Comparison of ENCODE assay signal across 11 mouse cellular contexts in the genomic region with DNA sequence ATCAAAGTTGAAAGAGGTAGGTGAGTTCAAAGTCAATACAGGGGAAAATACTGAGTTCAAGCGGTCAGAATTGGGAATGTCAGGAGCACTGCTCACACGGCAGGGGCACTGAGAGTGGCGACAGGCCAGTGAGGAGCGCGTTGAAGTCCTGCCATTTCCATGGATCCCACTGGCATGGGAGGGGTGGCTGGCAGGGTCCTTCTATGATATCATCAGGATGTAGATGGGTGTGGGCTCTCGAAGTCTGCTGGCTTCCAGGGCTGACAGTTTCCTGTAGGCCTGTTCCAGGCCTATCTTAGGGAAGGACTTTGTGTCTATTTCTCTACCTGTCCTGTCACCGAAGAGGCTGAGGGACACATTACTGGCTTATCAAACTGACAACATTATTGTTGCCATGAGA. TPM values are rescaled to one million over a fixed set of nuclear protein-coding genes. Genes with fewer than 3 reads are reported as not detected.
DNase-seq lines count a peak whose midpoint lies in the region; ATAC-seq and TF ChIP-seq lines count a peak whose summit lies in the region.
"Had no signal": no experiment of that assay in that cellular context is flagged by ENCODE, and none has a peak within 500 bp of the region (broad histone marks: within the 10 kb centered on the region; RNA-seq: fewer than 3 reads in every experiment).

No protein-coding gene starts in this region.

- peaks cover 8% of the 10 kb centered on the region for H3K27me3 ChIP-seq in hindbrain, embryonic 13.5 days
- H3K27me3 ChIP-seq in limb, embryonic 14.5 days (ENCODE audit: control insufficient read depth, insufficient read depth, low read length), result no peaks in the 10 kb centered on the region
- peaks cover 9% of the 10 kb centered on the region; the same call in 1 of the 2 replicates for H3K27me3 ChIP-seq in midbrain, embryonic 13.5 days

- H3K9ac ChIP-seq in hindbrain, embryonic 13.5 days, result no peak overlapping the region; the same call in 1 of the 2 replicates
- no peak overlapping the region for H3K9ac ChIP-seq in limb, embryonic 14.5 days (ENCODE audit: low read depth, low read length, severe bottlenecking)
- H3K9ac ChIP-seq in midbrain, embryonic 13.5 days (replicated peaks), result peak overlapping the region; percentile 41; the same call in 1 of the 2 replicates
- H3K9ac ChIP-seq: heart, embryonic 15.5 days had no signal

- H3K4me1 ChIP-seq in hindbrain, embryonic 13.5 days (replicated peaks), result peaks cover 78% of the 10 kb centered on the region
- H3K4me1 ChIP-seq in limb, embryonic 14.5 days (ENCODE audit: control insufficient read depth, insufficient read depth, low read length), result peaks cover 52% of the 10 kb centered on the region
- peaks cover 62% of the 10 kb centered on the region for H3K4me1 ChIP-seq in midbrain, embryonic 13.5 days (replicated peaks)

- peak; percentile 21 to 26 for DNase-seq in kidney, postnatal 36 days
- DNase-seq in kidney, adult 11 months, result no peak
- DNase-seq in limb, embryonic 14.5 days (ENCODE audit: low spot score), result no peak
- DNase-seq in B cell, adult 2 months, result no peak
- no peak for DNase-seq in layer of hippocampus, postnatal 25 days (ENCODE audit: extremely low spot score in 1 of 2, low spot score in 1 of 2)
- DNase-seq in spleen, adult 12 weeks (ENCODE audit: low spot score), result no peak
- DNase-seq: gastrocnemius, postnatal 10 days had no signal

- H3K4me3 ChIP-seq in hindbrain, embryonic 13.5 days, result no peak overlapping the region; the same call in 1 of the 2 replicates
- 0 out of 2 replicates have a peak overlapping the region, but pooled peaks have one; percentile 0 for H3K4me3 ChIP-seq in limb, embryonic 14.5 days (replicated peaks; ENCODE audit: low read length)
- 0 out of 2 replicates have a peak overlapping the region, but pooled peaks have one; percentile 80 for H3K4me3 ChIP-seq in midbrain, embryonic 13.5 days (replicated peaks)
- H3K4me3 ChIP-seq: heart, embryonic 15.5 days had no signal

- TF ChIP-seq POLR2A in limb, embryonic 14.5 days (IDR thresholded peaks at IDR 0.05; ENCODE audit: borderline replicate concordance, extremely low read depth, insufficient read depth, insufficient read length), result no peak

- WGBS in hindbrain, embryonic 13.5 days, result 68% methylated on average over 7 of the region's 7 CpGs
- 67% methylated on average over 7 of the region's 7 CpGs for WGBS in limb, embryonic 14.5 days
- 64% methylated on average over 7 of the region's 7 CpGs for WGBS in midbrain, embryonic 13.5 days

- peak overlapping the region; percentile 13; the same call in 1 of the 2 replicates for H3K27ac ChIP-seq in hindbrain, embryonic 13.5 days
- H3K27ac ChIP-seq in limb, embryonic 14.5 days (replicated peaks; ENCODE audit: low read depth, low read length), result no peak overlapping the region
- H3K27ac ChIP-seq in midbrain, embryonic 13.5 days, result no peak overlapping the region
- H3K27ac ChIP-seq: heart, embryonic 15.5 days had no signal

- 0 out of 2 replicates have a peak, but pooled peaks cover 5% of the 10 kb centered on the region for H3K36me3 ChIP-seq in hindbrain, embryonic 13.5 days
- H3K36me3 ChIP-seq in limb, embryonic 14.5 days (ENCODE audit: control insufficient read depth, insufficient read depth, low read length), result peaks cover 25% of the 10 kb centered on the region
- peaks cover 11% of the 10 kb centered on the region; the same call in 1 of the 2 replicates for H3K36me3 ChIP-seq in midbrain, embryonic 13.5 days
- H3K36me3 ChIP-seq: heart, embryonic 15.5 days had no signal

- H3K9me3 ChIP-seq in hindbrain, embryonic 13.5 days, result no peaks in the 10 kb centered on the region
- no peaks in the 10 kb centered on the region for H3K9me3 ChIP-seq in limb, embryonic 14.5 days (ENCODE audit: control insufficient read depth, low read length)
- no peaks in the 10 kb centered on the region for H3K9me3 ChIP-seq in midbrain, embryonic 13.5 days
- H3K9me3 ChIP-seq: heart, embryonic 15.5 days had no signal

- ATAC-seq in hindbrain, embryonic 13.5 days (ENCODE audit: low FRiP score), result no peak
- ATAC-seq in limb, embryonic 14.5 days (ENCODE audit: low FRiP score, low read depth), result no peak
- ATAC-seq in midbrain, embryonic 13.5 days, result no peak
- ATAC-seq: intestine, postnatal 0 days had no signal

- H3K4me2 ChIP-seq in hindbrain, embryonic 13.5 days, result peak overlapping the region; percentile 98
- H3K4me2 ChIP-seq in limb, embryonic 14.5 days (replicated peaks; ENCODE audit: low read depth, low read length, severe bottlenecking), result peak overlapping the region; percentile 70; the same call in 1 of the 2 replicates
- peak overlapping the region; percentile 99 for H3K4me2 ChIP-seq in midbrain, embryonic 13.5 days (replicated peaks)
- H3K4me2 ChIP-seq: heart, embryonic 15.5 days had no signal

RNA-seq across cellular contexts. Expression of a gene that starts 3.7 kb away (rescaled TPM):
- 53.8 and 76.0 TPM in 2 replicates for polyA plus RNA-seq in hindbrain, embryonic 13.5 days (2015; fragmentation: Nextera tagmentation; extraction: Ambion mirVana)
- polyA plus RNA-seq in limb, embryonic 14.5 days (2012; rRNA removed), result 48.6 and 61.4 TPM in 2 replicates
- 53.9 and 66.4 TPM in 2 replicates for polyA plus RNA-seq in limb, embryonic 14.5 days (2014; fragmentation: Nextera tagmentation; extraction: Ambion mirVana)
- 68.4 and 79.8 TPM in 2 replicates for polyA plus RNA-seq in midbrain, embryonic 13.5 days (2015; fragmentation: Nextera tagmentation; extraction: Ambion mirVana)
- 10 to 100 TPM; 10.8 to 15.0 TPM for total RNA-seq in layer of hippocampus, postnatal 25 days (2021)

Comparison
In these comparisons a context has a peak if more than half of its experiments do, and no peak if none do; other contexts are left out.
1. DNase-seq: peak in kidney, postnatal 36 days (2 of 2); none in kidney, adult 11 months (single experiment), limb, embryonic 14.5 days (single experiment), B cell, adult 2 months (0 of 2), layer of hippocampus, postnatal 25 days (0 of 2) and spleen, adult 12 weeks (single experiment).
2. Peak in every context shown above with its lines, with median percentiles within 50 percentile points of each other: H3K4me2 ChIP-seq.